Mouse (Mus musculus) hematopoietic stem cell, adult 5-6 weeks (primary cell): Measurements from ENCODE around the gene Vgll4. TPM values are rescaled to one million over a fixed set of nuclear protein-coding genes. Genes with fewer than 3 reads are reported as not detected.

Experiments used
- ATAC-seq, 2 experiments: fragments of 125-278 bp in 1 of 2; replicated peaks in 1 of 2; 2 replicates each; pipeline ENCODE4 v1.8.0; 2016 to 2017; ENCODE audit warnings: inconsistent platforms in 2 of 2, mild to moderate bottlenecking in 2 of 2, moderate number of reproducible peaks in 2 of 2, low read depth in 1 of 2, moderate TSS enrichment in 1 of 2; ENCODE audit not compliant: low FRiP score in 2 of 2, poor library complexity in 2 of 2, severe bottlenecking in 2 of 2, insufficient read depth in 1 of 2, low TSS enrichment in 1 of 2
- total RNA-seq: library from RNA; stranded (forward); fragments of 172-1452, 232-1000 nt; gene quantifications from 2 replicates; pipeline ENCODE4 v1.2.3, GENCODE M21; 2017

Vgll4 gene
- total RNA-seq, 1 experiment from 2014 or later = 80.5 TPM

DNA sequence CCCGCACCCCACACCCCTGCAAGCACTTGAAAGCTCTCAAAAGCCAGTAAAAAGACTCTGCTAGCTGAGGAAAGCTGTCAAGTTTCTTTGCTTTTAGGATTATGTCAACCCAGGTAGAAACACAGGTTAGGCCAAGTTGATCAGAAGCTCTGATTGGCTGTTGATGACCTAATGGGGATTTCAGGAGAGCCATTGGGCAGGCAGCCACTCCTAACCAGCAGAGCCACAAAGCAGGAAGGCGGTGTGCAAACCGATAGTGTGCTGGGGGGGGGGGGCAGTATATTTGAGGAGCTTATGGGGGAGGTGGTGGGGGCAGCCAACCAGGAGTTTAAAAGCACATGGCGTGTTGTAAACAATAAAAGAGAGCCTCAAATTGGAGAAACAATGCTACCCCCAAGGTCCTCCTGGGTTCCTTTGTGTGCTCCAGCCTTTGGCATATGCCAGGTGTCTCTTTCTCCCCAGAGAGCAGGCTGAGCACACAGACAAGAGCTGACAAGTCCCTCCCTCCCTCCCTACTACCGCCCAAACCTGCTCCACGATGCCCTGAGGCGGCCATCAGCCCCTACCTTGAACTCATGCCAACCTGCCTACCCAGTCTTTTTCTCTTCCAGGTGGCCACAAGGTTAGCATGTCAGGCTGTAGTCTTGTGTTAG, 18.3 kb upstream of the Vgll4 start:
- ATAC-seq = no peak

DNA sequence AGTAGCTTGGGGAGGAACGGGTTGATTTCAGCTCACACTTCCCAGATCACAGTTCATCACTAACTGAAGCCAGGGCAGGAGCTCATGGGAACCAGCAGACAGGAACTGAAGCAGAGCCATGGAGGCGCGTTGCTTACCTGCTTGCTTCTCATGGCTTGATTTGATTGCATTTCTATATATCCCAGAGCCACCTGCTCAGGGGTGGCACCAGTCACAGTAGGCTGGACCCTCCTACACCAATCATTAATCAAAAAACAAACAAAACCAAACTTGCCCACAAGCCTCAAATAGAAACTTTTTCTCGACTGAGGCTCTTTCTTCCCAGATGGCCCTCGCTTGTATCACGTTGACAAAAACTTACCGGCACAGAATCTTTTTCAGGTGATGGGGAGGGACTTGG, 12.9 kb upstream of the Vgll4 start:
- no peak for ATAC-seq

DNA sequence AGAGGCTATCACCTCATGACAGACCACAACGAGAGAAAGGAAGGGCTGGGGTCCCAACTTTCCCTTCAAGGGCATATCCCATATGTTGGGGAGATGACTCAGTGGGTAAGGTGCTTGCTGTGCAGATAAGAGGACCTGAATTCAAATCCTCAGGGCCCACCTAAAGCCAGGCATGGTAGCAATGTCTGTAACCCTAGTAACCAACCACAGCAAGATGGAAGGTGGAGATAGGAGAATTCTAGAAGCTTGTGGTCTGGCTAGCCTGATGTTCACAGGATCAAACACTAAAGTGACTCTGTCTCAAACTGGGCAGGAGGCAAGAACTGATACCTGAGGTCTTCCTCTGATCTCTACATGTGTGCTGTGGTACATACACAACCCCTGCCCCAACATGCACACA, 9.9 kb upstream of the Vgll4 start:
- no peak for ATAC-seq

DNA sequence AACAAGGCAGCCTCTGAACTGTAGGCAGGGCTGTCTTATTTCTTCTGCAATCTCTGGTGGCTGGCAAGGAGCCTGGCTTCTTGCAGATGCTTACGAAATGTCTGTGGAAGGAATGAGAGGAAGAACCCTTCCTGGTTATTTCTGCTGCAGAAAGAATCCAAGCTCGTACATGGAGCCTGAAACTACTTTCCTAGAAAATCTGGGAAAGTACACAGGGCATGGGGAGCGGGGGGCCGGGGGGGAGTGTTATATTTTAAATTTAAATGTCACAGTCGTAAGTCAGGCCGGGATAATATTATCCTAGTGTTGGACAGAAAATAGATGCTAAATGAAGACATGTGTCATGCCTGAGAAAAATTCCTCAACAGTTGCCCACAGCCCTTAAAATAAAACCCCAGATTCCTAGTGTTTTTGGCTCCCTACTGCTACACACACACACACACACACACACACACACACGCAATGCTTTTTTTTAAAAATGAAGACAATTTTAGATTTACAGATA, 7.2 kb upstream of the Vgll4 start:
- ATAC-seq = no peak

DNA sequence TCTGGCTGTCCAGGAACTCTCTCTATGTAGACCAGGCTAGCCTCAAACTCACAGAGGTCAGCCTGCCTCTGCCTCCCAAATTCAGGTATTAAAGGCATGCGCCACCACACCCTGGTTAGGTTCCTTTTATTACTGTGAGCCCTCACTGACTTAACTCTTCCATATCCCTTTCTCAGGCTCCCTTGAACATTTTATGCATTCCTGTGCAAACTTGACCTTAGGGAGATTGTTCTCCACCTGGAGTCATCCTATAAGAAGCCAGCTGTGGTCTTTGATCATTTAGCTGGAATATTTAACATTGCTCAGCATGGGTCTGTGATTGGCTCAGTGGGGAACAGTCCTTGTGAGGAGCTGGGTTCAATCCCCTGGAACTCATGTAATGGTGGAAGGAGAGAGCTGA, 4.5 kb upstream of the Vgll4 start:
- no peak for ATAC-seq

- no peak for ATAC-seq
These were observed 3.2 kb upstream of the Vgll4 start for GRCm38 (mm10) chr6:114972988-114973387.

DNA sequence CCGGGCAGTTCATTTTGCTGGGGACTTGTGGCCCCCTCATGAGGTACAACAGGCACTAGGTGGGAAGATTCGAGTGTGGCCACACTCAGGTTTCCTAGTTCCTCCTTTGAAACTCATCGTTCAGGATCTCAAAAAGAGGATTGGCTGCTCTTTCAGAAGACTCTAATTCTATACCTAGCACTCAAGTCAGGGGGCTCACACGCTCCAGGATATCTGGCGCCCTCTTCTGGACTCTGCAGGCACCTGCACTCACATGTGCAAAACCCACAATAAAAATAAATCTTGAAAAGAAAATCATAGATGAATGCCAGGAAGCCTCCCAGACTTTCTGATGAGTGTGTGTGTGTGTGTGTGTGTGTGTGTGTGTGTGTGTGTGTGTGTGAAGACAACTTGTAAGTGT, 1.1 kb upstream of the Vgll4 start:
- no peak for ATAC-seq

GRCm38 (mm10) chr6:114970386-114970785, 592 bp upstream of the Vgll4 start:
- no peak for ATAC-seq

DNA sequence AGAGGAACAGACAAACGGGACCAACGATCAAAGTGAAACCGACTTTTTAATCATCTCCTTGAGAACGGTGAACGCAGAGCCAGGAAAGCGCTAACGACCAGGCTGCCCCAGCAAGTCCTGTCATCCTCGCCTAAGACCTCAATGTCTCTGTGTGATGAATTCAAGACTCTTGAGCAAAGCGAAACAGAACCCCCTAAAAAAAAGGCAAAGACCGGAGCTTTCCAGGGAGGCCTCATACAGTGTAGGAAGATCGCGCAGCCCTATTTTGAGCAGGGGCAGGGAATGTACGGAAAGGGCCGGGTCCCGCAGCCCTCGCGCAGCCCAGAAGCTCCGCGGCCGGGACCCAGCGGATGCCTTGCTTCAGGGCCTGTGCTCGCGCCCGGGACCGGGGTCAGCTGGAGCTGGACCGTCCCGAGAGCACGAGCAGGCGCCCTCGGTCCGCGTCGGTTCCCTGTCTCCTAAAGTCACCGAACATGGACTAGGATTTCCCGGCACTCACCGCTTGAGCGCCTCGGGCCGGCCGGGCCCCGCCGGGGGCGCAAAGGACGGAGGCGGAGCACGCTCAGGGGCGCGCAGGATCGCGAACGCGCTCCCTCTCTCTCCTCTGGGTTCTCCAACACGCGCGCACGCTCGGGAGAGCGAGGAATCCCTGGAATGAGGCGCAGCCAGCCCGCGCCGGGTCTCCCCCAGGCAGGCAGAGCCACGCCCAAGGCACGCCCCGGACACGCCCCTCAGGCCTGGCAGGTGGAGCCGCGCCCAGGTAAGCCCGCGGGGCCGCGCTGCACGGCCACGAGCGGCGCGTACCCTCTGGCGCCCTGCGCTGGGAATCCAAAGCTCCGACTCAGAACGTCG, 1.2 kb downstream of the Vgll4 start:
- ATAC-seq = peak in 1 of 2 experiments; percentile 13; a peak in 1 of 4 replicates

- ATAC-seq = no peak
These were observed 2.2 kb downstream of the Vgll4 start for GRCm38 (mm10) chr6:114967623-114968022.

- no peak for ATAC-seq
These were observed 3.2 kb downstream of the Vgll4 start for GRCm38 (mm10) chr6:114966396-114967154.

DNA sequence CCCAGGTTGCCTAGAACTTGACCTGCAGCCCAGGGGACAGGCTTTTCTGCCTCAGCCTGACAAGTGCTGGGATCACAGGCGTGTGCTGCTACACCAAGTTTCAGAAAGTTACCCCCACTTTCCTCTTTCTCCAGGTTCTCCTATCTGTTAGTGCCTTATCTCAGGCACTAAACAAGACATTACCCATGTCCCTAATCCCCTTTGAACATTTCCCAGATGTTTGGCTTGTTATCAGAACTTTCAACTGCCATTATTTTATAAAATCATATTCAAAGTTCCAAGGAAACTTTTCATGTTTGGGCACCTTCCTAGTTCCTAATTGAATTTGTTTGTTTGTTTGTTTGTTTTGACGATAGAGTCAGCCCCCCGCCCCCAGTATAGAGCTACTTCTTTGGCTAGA, 4.0 kb downstream of the Vgll4 start:
- ATAC-seq = no peak

DNA sequence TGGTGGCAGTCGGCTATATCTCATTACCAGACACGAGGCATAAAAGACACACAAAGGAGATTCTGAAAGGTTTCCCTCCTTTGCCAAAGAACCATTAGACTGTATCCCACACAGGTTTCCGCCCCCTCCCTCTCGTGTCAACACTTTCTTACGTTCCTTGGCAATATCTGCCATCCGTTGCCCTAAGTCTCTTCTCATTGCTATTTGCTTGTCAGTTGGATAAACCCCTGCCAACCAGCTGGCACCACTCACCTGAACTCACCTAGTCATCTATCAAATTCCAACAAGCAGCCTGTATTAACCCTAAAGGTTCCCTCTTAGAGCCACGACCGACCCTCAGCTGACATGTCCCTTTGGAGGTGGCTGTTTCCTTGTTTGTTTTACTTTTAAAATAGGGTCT, 4.4 kb downstream of the Vgll4 start:
- ATAC-seq = no peak

GRCm38 (mm10) chr6:114964235-114964634, 5.6 kb downstream of the Vgll4 start:
- no peak for ATAC-seq

- no peak for ATAC-seq
These were observed 6.2 kb downstream of the Vgll4 start for GRCm38 (mm10) chr6:114963636-114964035.

DNA sequence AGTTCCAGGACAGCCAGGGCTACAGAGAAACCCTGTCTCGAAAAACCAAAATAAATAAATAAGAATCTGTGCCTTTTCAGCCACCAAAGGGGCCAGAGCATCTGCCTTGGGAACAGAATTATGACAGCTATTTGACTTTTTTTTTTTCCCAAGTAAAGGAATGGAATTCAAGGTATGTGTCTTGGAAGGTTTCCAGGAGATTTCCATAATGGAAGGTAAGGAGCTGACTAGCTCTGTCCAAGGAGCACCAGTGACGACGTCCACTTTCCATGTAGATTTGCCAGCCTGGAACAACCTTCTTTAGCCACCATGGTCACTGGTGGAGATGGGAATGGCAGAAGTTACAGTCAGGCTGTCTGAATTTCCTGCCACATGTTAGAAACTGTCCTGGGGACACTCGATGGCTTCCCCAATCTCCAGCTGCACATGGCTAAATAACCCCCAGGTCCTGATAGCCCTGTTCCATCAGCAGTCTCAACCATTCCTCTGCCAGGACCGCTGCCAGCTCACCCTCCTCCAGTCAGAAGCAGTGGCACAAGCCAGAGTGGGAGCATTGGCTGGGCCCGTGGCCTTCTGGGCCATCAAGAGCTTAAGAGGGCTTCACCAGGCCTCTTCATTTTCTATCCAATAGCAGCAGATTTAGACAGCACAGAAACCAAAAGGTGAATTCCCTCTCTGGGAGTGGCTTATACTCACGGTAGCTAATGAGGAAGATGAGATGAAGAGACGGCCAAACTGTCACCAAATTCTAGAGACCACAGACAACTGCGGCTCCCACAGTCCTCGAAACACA, 8.3 kb downstream of the Vgll4 start:
- ATAC-seq = no peak

DNA sequence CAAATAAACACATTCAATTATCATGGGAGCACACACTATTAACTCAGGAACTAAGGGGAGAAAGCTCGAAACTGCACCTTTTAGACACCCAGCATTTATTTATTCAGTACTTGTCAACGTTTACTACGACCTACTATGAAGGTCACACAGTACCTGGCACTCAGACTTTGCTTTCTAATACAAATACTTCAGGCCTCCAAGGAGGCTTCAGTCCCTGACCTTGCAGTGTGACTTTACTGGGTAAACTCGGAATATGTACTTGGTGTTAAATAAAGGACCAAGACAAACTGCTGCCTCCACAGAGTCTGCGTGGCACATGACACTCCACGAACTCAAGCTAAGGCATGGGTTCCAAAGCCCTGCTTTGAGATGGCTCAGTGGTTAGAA, 10.8 kb downstream of the Vgll4 start:
- ATAC-seq = no peak
